Mouse (Mus musculus) heart, postnatal 14 days (tissue): Measurements from ENCODE around the gene Rai2. TPM values are rescaled to one million over a fixed set of nuclear protein-coding genes. Genes with fewer than 3 reads are reported as not detected.

Source experiments
- DNase-seq, 2 experiments: peaks; one replicate each; pipeline ENCODE4 v3.0.0; 2021 to 2022
- intact Hi-C: fragments of 180-260 bp; cut with DNase I; formaldehyde crosslinking; loops from one replicate; pipeline ENCODE4 v1.15.1; 2025
- total RNA-seq, 2 experiments: library from RNA; stranded (reverse); gene quantifications; 2 replicates each; pipeline ENCODE4 v1.2.3; 2021

The Rai2 gene
- total RNA-seq, 2 experiments from 2014 or later, result 22.1 to 25.0 TPM

- intact Hi-C loops, result loop anchor here (1.0 kb wide), 1 partner anchor 391 kb away; no protein-coding TSS in a partner anchor
- peak in 1 of 2 experiments; percentile 25 for DNase-seq
These were observed 73.3 kb downstream of the Rai2 start for GRCm38 (mm10) chrX:161790182-161790581.

- peak in 1 of 2 experiments; percentile 53 for DNase-seq
- intact Hi-C loops, result loop anchor here (1.0 kb wide), 1 partner anchor 427 kb away; no protein-coding TSS in a partner anchor
These were observed 109.3 kb downstream of the Rai2 start for GRCm38 (mm10) chrX:161826186-161826585.
